Mouse (Mus musculus): Measurements from ENCODE around the gene Vmn2r13.
"Not testable (repeated sequence)": the region's sequence is repeated elsewhere in the genome, so short reads cannot be mapped to it uniquely, and the experiment has no call there.

The Vmn2r13 gene

GRCm38 (mm10) chr5:109192099-109192498, at the start of gene Vmn2r13:
Gene Vmn2r13, minus strand, starts transcription at chr5:109192199.
- not testable (repeated sequence) for DNase-seq (ENCODE audit: low read depth, low spot score)

GRCm38 (mm10) chr5:109224608-109225007, 32.6 kb upstream of the Vmn2r13 start, which contains the start of gene Vmn2r14:
Gene Vmn2r14, minus strand, starts transcription at chr5:109224708.
- DNase-seq (ENCODE audit: low read depth, low spot score): no peak

GRCm38 (mm10) chr5:109166851-109167250, 25.1 kb downstream of the Vmn2r13 start:
- DNase-seq (ENCODE audit: low read depth, low spot score): not testable (repeated sequence)

DNA sequence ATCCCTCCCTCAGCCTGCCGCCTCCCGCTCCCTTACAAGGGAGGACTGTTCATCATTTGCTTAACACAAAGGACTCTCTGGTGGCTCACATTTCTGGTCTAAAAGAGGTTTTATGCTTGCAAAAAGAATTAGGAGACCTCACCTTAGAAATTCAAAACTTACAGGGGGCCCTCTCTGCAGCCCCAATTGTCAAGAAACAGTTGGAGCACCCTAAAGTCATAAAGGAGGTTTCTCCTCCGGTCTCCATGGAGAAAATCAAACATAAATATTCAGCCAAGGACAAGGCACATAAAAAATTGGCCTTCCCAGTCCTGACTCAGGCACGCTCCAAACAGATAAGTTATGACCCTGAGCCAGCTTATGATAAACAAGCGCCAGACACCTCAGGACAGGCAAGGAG, 31.9 kb downstream of the Vmn2r13 start:
- DNase-seq (ENCODE audit: low read depth, low spot score): no peak

DNA sequence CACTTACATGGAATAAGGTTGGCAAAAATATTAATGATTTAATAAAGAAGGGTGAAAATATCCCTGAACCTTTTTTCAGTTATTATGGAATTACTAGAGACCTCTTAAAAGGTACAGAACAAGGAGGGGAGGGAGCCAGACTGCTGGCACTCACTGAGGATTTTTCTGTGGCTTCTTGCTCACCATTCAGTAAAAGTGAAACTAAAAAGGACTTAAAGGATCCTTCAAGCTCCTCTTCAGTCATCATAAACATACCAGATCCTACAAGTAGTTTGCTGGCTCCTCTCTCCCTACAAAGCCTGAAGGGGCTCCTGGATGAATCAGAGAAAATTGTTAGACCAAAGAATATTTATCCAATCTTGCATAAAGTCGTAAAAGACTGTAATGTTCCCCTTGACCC, 32.4 kb downstream of the Vmn2r13 start:
- DNase-seq (ENCODE audit: low read depth, low spot score): not testable (repeated sequence)

DNA sequence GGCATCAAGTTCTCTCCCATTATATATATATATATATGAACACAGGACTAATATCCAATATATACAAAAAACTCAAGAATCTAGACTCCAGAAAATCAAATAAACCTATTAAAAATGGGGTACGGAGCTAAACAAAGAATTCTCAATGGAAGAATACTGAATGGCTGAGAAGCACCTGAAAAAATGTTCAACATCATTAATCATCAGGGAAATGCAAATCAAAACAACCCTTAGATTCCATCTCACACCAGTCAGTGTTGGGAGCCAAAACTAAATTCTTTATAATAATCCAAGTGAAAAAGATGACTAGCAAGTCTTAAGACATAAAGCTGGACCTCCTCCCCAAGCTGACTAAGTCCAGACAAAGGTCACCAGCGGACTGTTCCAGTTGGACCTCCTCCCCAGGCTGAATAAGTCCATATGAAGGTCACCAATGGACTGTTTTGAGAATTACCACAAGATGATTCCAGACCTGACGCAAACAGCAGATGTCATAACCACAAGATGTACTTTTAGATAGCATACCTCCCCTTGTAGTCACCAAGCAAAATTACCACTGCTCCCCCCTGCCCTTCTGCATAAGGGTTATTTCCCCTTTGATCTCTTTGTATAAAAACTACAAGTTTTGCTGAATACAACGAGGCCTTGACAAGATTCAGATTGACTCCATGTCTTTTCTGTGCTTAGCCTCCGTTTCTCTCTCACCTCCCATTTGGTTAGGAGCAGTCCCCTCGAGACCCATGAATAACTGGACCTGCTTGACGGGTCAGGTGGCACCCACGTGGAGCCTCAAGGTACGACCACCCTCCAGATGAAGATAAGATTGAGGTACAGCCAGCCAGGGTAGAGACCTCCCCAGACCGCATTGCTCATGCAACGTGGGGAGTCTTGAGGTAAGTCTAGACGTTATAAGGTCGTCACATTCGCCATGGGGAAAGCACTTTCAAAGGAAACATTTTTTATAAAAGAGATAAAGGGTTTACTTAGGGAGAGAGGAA, 33.2 kb downstream of the Vmn2r13 start:
- not testable (repeated sequence) for DNase-seq (ENCODE audit: low read depth, low spot score)

DNA sequence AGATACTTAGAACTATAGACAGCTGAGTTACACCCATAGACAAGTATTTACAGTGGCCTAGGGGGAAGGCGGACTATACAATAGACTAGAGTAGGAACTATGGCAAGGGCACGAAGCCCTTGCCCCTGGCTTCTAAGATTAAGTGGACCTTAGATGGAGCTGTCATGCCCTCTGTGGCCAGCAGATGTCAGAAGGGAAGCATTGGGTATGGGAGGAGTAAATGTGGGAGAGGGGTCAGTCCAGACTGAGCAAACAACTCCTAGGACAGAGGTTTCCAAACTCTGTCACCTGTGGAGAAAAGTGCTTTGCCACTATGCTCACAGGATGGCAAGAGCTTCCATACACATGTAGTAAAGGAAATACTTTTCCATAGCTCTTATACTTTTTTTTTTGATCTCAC, 52.5 kb downstream of the Vmn2r13 start:
- no peak for DNase-seq (ENCODE audit: low read depth, low spot score)

DNA sequence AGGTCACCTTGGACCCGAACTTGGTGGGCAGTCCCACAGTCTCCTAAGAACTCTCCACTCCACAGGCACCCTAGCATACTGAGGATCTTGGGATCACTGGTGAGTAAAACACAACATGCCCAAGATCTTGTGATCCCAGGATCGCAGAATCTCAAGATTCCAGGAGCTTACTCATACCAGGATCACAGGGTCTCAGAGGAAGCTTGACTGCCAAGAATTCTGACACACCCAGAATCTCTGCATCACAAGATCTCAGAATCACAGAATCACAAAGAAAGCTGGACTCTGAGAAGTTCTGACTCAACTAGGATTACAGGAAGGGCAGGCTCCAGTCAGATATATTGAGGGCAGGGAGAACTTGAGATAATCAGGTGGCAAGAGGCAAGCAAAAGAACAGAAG, 55.3 kb downstream of the Vmn2r13 start:
- DNase-seq (ENCODE audit: low read depth, low spot score): no peak

Data from CD4-positive, CD25-positive, alpha-beta regulatory T cell, adult 2 months (primary cell).